Mouse (Mus musculus) thymus, adult 2 months (tissue): ENCODE results near the gene Tma7. TPM values are rescaled to one million over a fixed set of nuclear protein-coding genes. Genes with fewer than 3 reads are reported as not detected.
A peak's percentile ranks its signal among the peaks of the same experiment; 100 is the strongest.

Source experiments
- DNase-seq: peaks from one replicate; pipeline ENCODE4 v3.0.0; 2021
- H3K27ac ChIP-seq: fragments of 200-500 bp; 2 replicates; pipeline ENCODE4 v1.5.1; 2012; ENCODE audit warnings: low read length, control low read depth; ENCODE audit not compliant: control insufficient read depth, insufficient read depth
- H3K27me3 ChIP-seq: fragments of 200-500 bp; 2 replicates; pipeline ENCODE4 v1.6.1; 2012; ENCODE audit warnings: mild to moderate bottlenecking, low read length, moderate library complexity, mixed read lengths; ENCODE audit not compliant: control insufficient read depth, insufficient read depth
- H3K36me3 ChIP-seq: fragments of 200-500 bp; 2 replicates; pipeline ENCODE4 v1.6.1; 2012; ENCODE audit warnings: mild to moderate bottlenecking, low read length, moderate library complexity; ENCODE audit not compliant: control insufficient read depth, insufficient read depth
- H3K4me1 ChIP-seq: fragments of 200-500 bp; replicated peaks from 2 replicates; pipeline ENCODE4 v1.6.1; 2012; ENCODE audit warnings: low read length; ENCODE audit not compliant: control insufficient read depth, insufficient read depth
- H3K4me3 ChIP-seq: fragments of 200-500 bp; 2 replicates; pipeline ENCODE4 v1.5.1; 2012; ENCODE audit warnings: mild to moderate bottlenecking, low read length, control low read depth, moderate library complexity; ENCODE audit not compliant: control insufficient read depth, insufficient read depth
- CTCF ChIP-seq: fragments of 200-500 bp; IDR thresholded peaks from 2 replicates; pipeline ENCODE4 v1.5.1; 2012; ENCODE audit warnings: mild to moderate bottlenecking, control low read depth, low read length, moderate library complexity, borderline replicate concordance; ENCODE audit not compliant: control insufficient read depth, poor library complexity, insufficient read depth; ENCODE audit errors: extremely low read depth
- POLR2A ChIP-seq: fragments of 200-500 bp; IDR thresholded peaks from 2 replicates; pipeline ENCODE4 v1.6.1; 2012; ENCODE audit warnings: mild to moderate bottlenecking, low read length, control low read depth, moderate library complexity; ENCODE audit not compliant: control insufficient read depth, poor library complexity, insufficient read depth; ENCODE audit errors: extremely low read depth
- WGBS: fragments of 180-500 bp; shearing (Covaris S2); methylation state at CpG from one replicate; pipeline ENCODE4 v1.1.7; 2018; 5-methylcytosine and 5-hydroxymethylcytosine counted together
- polyA plus RNA-seq: library from polyadenylated mRNA; depleted of rRNA; stranded (reverse); fragments of >200 nt; gene quantifications from 2 replicates; pipeline ENCODE4 v1.2.3, GENCODE M21; 2012

Gene Tma7
- polyA plus RNA-seq, 1 experiment, result 52.2 TPM

- TF ChIP-seq CTCF (no peak), POLR2A (no peak)
- H3K36me3 ChIP-seq, result no peaks in the 10 kb centered on the region
- H3K27me3 ChIP-seq, result no peaks in the 10 kb centered on the region
- WGBS, result 8% methylated on average over 3 of the region's 3 CpGs
- H3K4me3 ChIP-seq, result peak overlapping the region; percentile 35
- peak overlapping the region; percentile 98 for H3K27ac ChIP-seq
- peaks cover 57% of the 10 kb centered on the region for H3K4me1 ChIP-seq
- no peak for DNase-seq
Observed at GRCm38 (mm10) chr9:109050674-109050997, 31.8 kb downstream of the Tma7 start.

GRCm38 (mm10) chr9:109049996-109050673, 32.3 kb downstream of the Tma7 start:
- Histone ChIP-seq H3K4me1 (peaks cover 52% of the 10 kb centered on the region), H3K36me3 (no peaks in the 10 kb centered on the region), H3K27me3 (no peaks in the 10 kb centered on the region), H3K27ac (peak overlapping the region; percentile 98), H3K4me3 (peak overlapping the region; percentile 35)
- DNase-seq, result no peak
- TF ChIP-seq CTCF (no peak), POLR2A (no peak)
- 68% methylated on average over 9 of the region's 9 CpGs for WGBS

DNA sequence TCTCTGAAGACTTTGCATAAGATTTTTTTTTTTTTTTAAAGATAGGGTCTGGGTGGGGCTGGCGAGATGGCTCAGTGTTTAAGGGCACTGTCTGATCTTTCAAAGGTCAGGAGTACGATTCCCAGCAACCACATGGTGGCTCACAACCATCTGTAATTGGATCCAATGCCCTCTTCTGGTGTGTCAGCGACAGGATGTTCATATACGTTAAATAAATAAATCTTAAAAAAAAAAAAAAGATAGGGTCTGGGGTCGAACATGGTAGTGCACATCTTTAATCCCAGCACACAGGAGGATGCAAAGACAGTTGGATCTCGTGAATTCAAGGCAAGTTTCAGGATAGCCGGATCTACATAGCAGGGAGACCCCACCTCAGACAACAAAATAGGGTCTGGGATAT, 33.1 kb downstream of the Tma7 start:
- 81% methylated on average over 7 of the region's 7 CpGs for WGBS
- TF ChIP-seq CTCF, result no peak
- no peak for TF ChIP-seq POLR2A
- H3K27ac ChIP-seq, result no peak overlapping the region
- no peaks in the 10 kb centered on the region for H3K36me3 ChIP-seq
- H3K27me3 ChIP-seq, result no peaks in the 10 kb centered on the region
- no peak for DNase-seq
- H3K4me1 ChIP-seq, result peaks cover 44% of the 10 kb centered on the region
- H3K4me3 ChIP-seq, result no peak overlapping the region

DNA sequence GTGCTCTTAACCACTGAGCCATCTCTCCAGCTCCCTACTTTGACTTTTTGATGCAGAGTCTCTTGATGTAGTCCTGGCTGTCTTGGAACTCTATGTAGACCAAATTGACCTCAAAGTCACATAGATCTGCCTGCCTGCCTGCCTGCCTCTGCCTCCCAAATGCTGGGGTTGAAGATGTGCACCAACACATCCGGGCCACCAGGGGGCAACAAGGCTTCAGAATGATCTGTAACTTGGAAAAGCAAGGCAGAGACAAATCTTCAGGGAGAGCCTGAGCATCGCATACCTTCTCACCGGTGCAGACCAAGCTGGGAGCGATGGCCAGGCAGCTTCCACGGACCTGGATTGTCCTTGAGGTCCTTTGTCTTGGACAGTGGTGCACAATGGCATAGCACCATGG, 36.1 kb downstream of the Tma7 start:
- peak; percentile 81 for DNase-seq
- TF ChIP-seq POLR2A (no peak), CTCF (peak; percentile 85; the same call in 1 of the 2 replicates)
- H3K27me3 ChIP-seq, result no peaks in the 10 kb centered on the region
- no peaks in the 10 kb centered on the region for H3K36me3 ChIP-seq
- H3K4me3 ChIP-seq, result no peak overlapping the region
- peaks cover 16% of the 10 kb centered on the region for H3K4me1 ChIP-seq
- WGBS, result 40% methylated on average over 5 of the region's 5 CpGs
- no peak overlapping the region for H3K27ac ChIP-seq

GRCm38 (mm10) chr9:109041351-109041750, 41.0 kb downstream of the Tma7 start:
- no peak overlapping the region for H3K4me3 ChIP-seq
- H3K36me3 ChIP-seq, result no peaks in the 10 kb centered on the region
- TF ChIP-seq CTCF (no peak), POLR2A (no peak)
- no peak overlapping the region for H3K27ac ChIP-seq
- WGBS, result 90% methylated on average over 7 of the region's 7 CpGs
- no peaks in the 10 kb centered on the region for H3K27me3 ChIP-seq
- DNase-seq, result no peak
- peaks cover 16% of the 10 kb centered on the region for H3K4me1 ChIP-seq

GRCm38 (mm10) chr9:109040906-109041305, 41.5 kb downstream of the Tma7 start:
- Histone ChIP-seq H3K27me3 (no peaks in the 10 kb centered on the region), H3K27ac (no peak overlapping the region), H3K4me1 (peaks cover 16% of the 10 kb centered on the region), H3K4me3 (no peak overlapping the region), H3K36me3 (no peaks in the 10 kb centered on the region)
- WGBS, result 89% methylated on average over 6 of the region's 6 CpGs
- no peak for DNase-seq
- TF ChIP-seq CTCF (no peak), POLR2A (no peak)

GRCm38 (mm10) chr9:109040216-109040615, 42.2 kb downstream of the Tma7 start:
- Histone ChIP-seq H3K4me1 (peaks cover 16% of the 10 kb centered on the region), H3K36me3 (no peaks in the 10 kb centered on the region), H3K27me3 (no peaks in the 10 kb centered on the region), H3K4me3 (no peak overlapping the region), H3K27ac (no peak overlapping the region)
- DNase-seq, result no peak
- 92% methylated on average over 8 of the region's 8 CpGs for WGBS
- TF ChIP-seq POLR2A (no peak), CTCF (no peak)
